In the genomic region with DNA sequence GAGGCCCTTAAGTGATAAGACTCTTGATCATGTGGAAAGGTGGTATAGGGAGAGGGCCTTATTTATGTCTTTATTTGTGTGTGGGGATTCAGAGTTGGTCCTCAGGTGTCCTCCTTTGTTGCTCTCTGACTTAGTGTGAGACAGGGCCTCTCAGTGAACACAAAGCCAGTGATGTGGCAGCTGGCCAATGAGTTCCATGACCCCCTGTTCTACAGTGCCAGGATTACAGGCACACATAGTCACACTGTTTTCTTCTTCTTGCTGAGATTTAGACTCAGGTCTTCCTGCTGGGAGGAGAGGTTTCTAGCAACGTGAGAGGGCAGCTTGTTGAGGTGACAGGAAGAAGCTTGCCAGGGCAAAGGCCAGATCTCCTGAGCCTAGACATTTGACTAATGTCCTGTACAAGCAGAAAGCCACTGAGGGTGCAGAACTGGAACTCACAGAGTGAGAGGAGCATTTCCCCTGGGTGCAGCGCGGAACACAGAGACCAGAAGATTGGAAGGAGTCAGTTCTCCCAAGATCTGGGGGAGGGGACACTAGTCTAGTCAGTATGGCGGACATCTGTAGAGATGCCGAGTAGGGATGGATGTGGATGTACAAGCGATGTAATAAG, we compare ENCODE assay signal across 20 mouse cellular contexts.
DNase-seq lines count a peak whose midpoint lies in the region; ATAC-seq and TF ChIP-seq lines count a peak whose summit lies in the region.
"Had no signal": no experiment of that assay in that cellular context is flagged by ENCODE, and none has a peak within 500 bp of the region (broad histone marks: within the 10 kb centered on the region; RNA-seq: fewer than 3 reads in every experiment).

No protein-coding gene starts in this region.

- intact Hi-C loops in heart, adult 2 months (cut with DNase I) = loop anchor here (5.0 kb wide), 1 partner anchor 198 kb away; no protein-coding TSS in a partner anchor

- no peak for TF ChIP-seq CTCF in heart, adult 2 months (IDR thresholded peaks at IDR 0.05)

- TF ChIP-seq EP300 in heart, adult 2 months (IDR thresholded peaks at IDR 0.05; ENCODE audit: insufficient read depth, low read depth, low read length) = no peak

- TF ChIP-seq POLR2A in heart, adult 2 months (IDR thresholded peaks at IDR 0.05; ENCODE audit: insufficient read depth, low read depth, low read length) = no peak

- no peaks in the 10 kb centered on the region for H3K9me3 ChIP-seq in heart, embryonic 14.5 days (ENCODE audit: control insufficient read depth, low read length)
- H3K9me3 ChIP-seq: hindbrain, embryonic 13.5 days; limb, embryonic 12.5 days; liver, embryonic 13.5 days; midbrain, embryonic 15.5 days had no signal

- peak; percentile 38 to 41 for DNase-seq in cerebellum, postnatal 14 days
- DNase-seq in cerebellum, postnatal 36 days = no peak
- DNase-seq in heart, adult 2 months = no peak
- DNase-seq in kidney, postnatal 36 days = peak; percentile 39 to 54
- no peak for DNase-seq in kidney, adult 18-20 months
- DNase-seq in heart, postnatal 4 days = peak; percentile 23
- no peak for DNase-seq in layer of hippocampus, adult 8-10 months (ENCODE audit: low spot score in 2 of 2)
- DNase-seq: adrenal gland, postnatal 10 days; cerebellum, adult 11 months; gastrocnemius, adult 2 months; liver, embryonic 13.5 days; thymus, postnatal 36 days had no signal

- ATAC-seq in heart, embryonic 14.5 days (ENCODE audit: insufficient number of reproducible peaks, insufficient read depth, low FRiP score, low read depth) = no peak
- ATAC-seq: activated CD4-positive, CD25-positive, alpha-beta regulatory T cell, adult 4 months; CD4-positive, CD25-positive, alpha-beta regulatory T cell, adult 4 months; inflammation-experienced regulatory T-cells, adult 6 months; midbrain, embryonic 15.5 days had no signal

- H3K9ac ChIP-seq in heart, embryonic 14.5 days (ENCODE audit: low read length) = peak overlapping the region; percentile 8; the same call in 1 of the 2 replicates
- H3K9ac ChIP-seq in heart, adult 2 months (ENCODE audit: low read depth, low read length) = no peak overlapping the region
- H3K9ac ChIP-seq: hindbrain, embryonic 13.5 days; limb, embryonic 12.5 days; liver, embryonic 13.5 days; midbrain, embryonic 15.5 days had no signal

- H3K79me2 ChIP-seq in heart, adult 2 months (replicated peaks; ENCODE audit: control insufficient read depth, insufficient read depth, low read length) = no peaks in the 10 kb centered on the region

- peak overlapping the region; percentile 2 to 46; a peak in 2 of 4 replicates for H3K27ac ChIP-seq in heart, embryonic 14.5 days (replicated peaks in 1 of 2; ENCODE audit: control insufficient read depth in 1 of 2, insufficient read depth in 1 of 2, low read depth in 2 of 2, low read length in 2 of 2)
- no peak overlapping the region; the same call in 1 of the 2 replicates for H3K27ac ChIP-seq in heart, adult 2 months
- H3K27ac ChIP-seq: gastrocnemius, adult 2 months; hindbrain, embryonic 13.5 days; limb, embryonic 12.5 days; liver, embryonic 13.5 days; midbrain, embryonic 15.5 days had no signal

- H3K4me2 ChIP-seq in heart, embryonic 14.5 days (ENCODE audit: low read length) = no peak overlapping the region
- H3K4me2 ChIP-seq: hindbrain, embryonic 13.5 days; limb, embryonic 12.5 days; liver, embryonic 13.5 days; midbrain, embryonic 15.5 days had no signal

- 77% methylated on average over 6 of the region's 6 CpGs for WGBS in heart, embryonic 14.5 days
- 77% methylated on average over 6 of the region's 6 CpGs for WGBS in heart, adult 2 months

- H3K4me3 ChIP-seq in heart, embryonic 14.5 days (ENCODE audit: control insufficient read depth in 1 of 2, insufficient read depth in 1 of 2, low read depth in 1 of 2, low read length in 2 of 2) = no peak overlapping the region
- H3K4me3 ChIP-seq in heart, adult 2 months = no peak overlapping the region
- H3K4me3 ChIP-seq: gastrocnemius, adult 2 months; hindbrain, embryonic 13.5 days; limb, embryonic 12.5 days; liver, embryonic 13.5 days; midbrain, embryonic 15.5 days; myocyte had no signal

- H3K4me1 ChIP-seq in heart, embryonic 14.5 days (ENCODE audit: control insufficient read depth in 2 of 2, insufficient read depth in 2 of 2, low read length in 2 of 2) = peaks cover 14 to 37% of the 10 kb centered on the region in 2 experiments
- peaks cover 8% of the 10 kb centered on the region for H3K4me1 ChIP-seq in heart, adult 2 months (ENCODE audit: control insufficient read depth, insufficient read depth, low read length)
- H3K4me1 ChIP-seq: limb, embryonic 12.5 days; midbrain, embryonic 15.5 days had no signal

- H3K27me3 ChIP-seq in heart, embryonic 14.5 days (ENCODE audit: control insufficient read depth, insufficient read depth, low read length) = no peaks in the 10 kb centered on the region
- no peaks in the 10 kb centered on the region for H3K27me3 ChIP-seq in heart, adult 2 months (ENCODE audit: control insufficient read depth, insufficient read depth, low read length)
- H3K27me3 ChIP-seq: hindbrain, embryonic 13.5 days; limb, embryonic 12.5 days; liver, embryonic 13.5 days; midbrain, embryonic 15.5 days had no signal

- 0 out of 2 replicates have a peak, but pooled peaks cover 5% of the 10 kb centered on the region for H3K36me3 ChIP-seq in heart, embryonic 14.5 days (ENCODE audit: control insufficient read depth, insufficient read depth, low read length)
- no peaks in the 10 kb centered on the region for H3K36me3 ChIP-seq in heart, adult 2 months (ENCODE audit: control insufficient read depth, insufficient read depth, low read length)
- H3K36me3 ChIP-seq: liver, embryonic 13.5 days; midbrain, embryonic 15.5 days had no signal

Comparison
In these comparisons a context has a peak if more than half of its experiments do, and no peak if none do; other contexts are left out.
1. DNase-seq: peak in cerebellum, postnatal 14 days (2 of 2), kidney, postnatal 36 days (2 of 2) and heart, postnatal 4 days (single experiment); none in cerebellum, postnatal 36 days (0 of 2), heart, adult 2 months (0 of 2), kidney, adult 18-20 months (single experiment) and layer of hippocampus, adult 8-10 months (0 of 2).